Mouse (Mus musculus) kidney, adult 2 months (tissue): ENCODE data around the gene Arl4c.

Experiments
- CTCF ChIP-seq: fragments of 200-500 bp; conservative IDR thresholded peaks from 2 replicates; pipeline ENCODE4 v1.5.1; 2011; ENCODE audit warnings: low read depth, mild to moderate bottlenecking, control low read depth, low read length, moderate library complexity, mixed read lengths; ENCODE audit not compliant: insufficient read depth, insufficient read length
- POLR2A ChIP-seq: fragments of 200-500 bp; IDR thresholded peaks from one replicate; pipeline ENCODE4 v1.6.1; 2011; ENCODE audit warnings: low read depth, low read length, control low read depth

- TF ChIP-seq CTCF: no peak
- no peak for TF ChIP-seq POLR2A
Observed at GRCm38 (mm10) chr1:88653614-88654520, 48.2 kb downstream of the Arl4c start.
